17 mouse cellular contexts compared by ENCODE assay signal in the genomic region with DNA sequence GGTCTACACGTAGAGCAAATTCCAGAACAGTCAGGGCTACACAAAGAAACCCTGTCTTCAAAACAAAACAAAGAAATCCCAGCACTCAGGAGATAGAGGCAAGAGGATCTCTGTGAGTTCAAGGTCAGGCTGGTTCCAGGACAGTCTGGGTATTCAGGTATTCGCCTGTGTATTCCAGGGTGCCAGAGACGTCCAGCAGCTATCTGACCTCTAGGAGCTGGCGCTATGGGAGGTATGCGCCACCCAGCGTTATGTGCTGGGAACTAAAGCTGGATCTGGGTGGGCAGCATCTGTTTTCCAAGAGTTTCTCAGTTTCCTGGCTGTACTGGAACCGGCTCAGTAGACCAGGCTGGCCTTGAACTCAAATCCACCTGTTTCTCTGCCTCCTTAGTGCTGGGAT. TPM values are rescaled to one million over a fixed set of nuclear protein-coding genes. Genes with fewer than 3 reads are reported as not detected.
A peak's percentile ranks its signal among the peaks of the same experiment; 100 is the strongest.
DNase-seq lines count a peak whose midpoint lies in the region; ATAC-seq and TF ChIP-seq lines count a peak whose summit lies in the region.
"Had no signal": no experiment of that assay in that cellular context is flagged by ENCODE, and none has a peak within 500 bp of the region (broad histone marks: within the 10 kb centered on the region; RNA-seq: fewer than 3 reads in every experiment).

No protein-coding gene starts in this region.

- 34% methylated on average over 7 of the region's 7 CpGs for WGBS in kidney, postnatal 0 days

- H3K27me3 ChIP-seq in kidney, postnatal 0 days (ENCODE audit: insufficient read depth, low read length) = peaks cover 24% of the 10 kb centered on the region
- no peaks in the 10 kb centered on the region for H3K27me3 ChIP-seq in testis, adult 2 months (ENCODE audit: control insufficient read depth, insufficient read depth, low read length)

- no peak overlapping the region for H3K4me3 ChIP-seq in kidney, postnatal 0 days (replicated peaks; ENCODE audit: low read depth, low read length)
- H3K4me3 ChIP-seq in testis, adult 2 months (ENCODE audit: control insufficient read depth, low read depth, low read length) = no peak overlapping the region
- H3K4me3 ChIP-seq in cortical plate, adult 2 months (ENCODE audit: insufficient read depth, low read length) = no peak overlapping the region
- H3K4me3 ChIP-seq: embryonic facial prominence, embryonic 13.5 days; forebrain, embryonic 15.5 days; neural tube, embryonic 15.5 days had no signal

- TF ChIP-seq CTCF in kidney, postnatal 0 days (IDR thresholded peaks at IDR 0.05; ENCODE audit: low read depth) = peak; percentile 62
- TF ChIP-seq CTCF in testis, adult 2 months (IDR thresholded peaks at IDR 0.05; ENCODE audit: control insufficient read depth, insufficient read depth, insufficient replicate concordance, low read depth, low read length) = peak; percentile 28; the same call in 1 of the 2 replicates
- TF ChIP-seq CTCF in cortical plate, adult 2 months (IDR thresholded peaks at IDR 0.05; ENCODE audit: extremely low read depth, insufficient read depth, low read length) = peak; percentile 22; the same call in 1 of the 2 replicates

- H3K36me3 ChIP-seq in kidney, postnatal 0 days (ENCODE audit: insufficient read depth, low read length) = no peaks in the 10 kb centered on the region
- no peaks in the 10 kb centered on the region for H3K36me3 ChIP-seq in testis, adult 2 months (ENCODE audit: control insufficient read depth, insufficient read depth, low read length)
- H3K36me3 ChIP-seq: embryonic facial prominence, embryonic 13.5 days; forebrain, embryonic 15.5 days; neural tube, embryonic 15.5 days had no signal

- H3K9ac ChIP-seq in kidney, postnatal 0 days (ENCODE audit: low read depth, low read length) = no peak overlapping the region
- H3K9ac ChIP-seq: embryonic facial prominence, embryonic 13.5 days; forebrain, embryonic 15.5 days; neural tube, embryonic 15.5 days had no signal

- no peak overlapping the region for H3K4me2 ChIP-seq in kidney, postnatal 0 days (ENCODE audit: low read length)
- H3K4me2 ChIP-seq: embryonic facial prominence, embryonic 13.5 days; forebrain, embryonic 15.5 days; neural tube, embryonic 15.5 days had no signal

- DNase-seq in kidney, postnatal 0 days (ENCODE audit: low spot score) = no peak
- DNase-seq in kidney, adult 8-10 months = no peak
- no peak for DNase-seq in testis, postnatal 10 days (ENCODE audit: low spot score)
- no peak for DNase-seq in right cerebral cortex, postnatal 14 days
- DNase-seq in spleen, adult 18-20 months = no peak
- DNase-seq: adrenal gland, adult 8-10 months; cerebellum, adult 11-12 months; gastrocnemius, postnatal 14 days; left cerebral cortex, postnatal 4 days; lung, postnatal 10 days; midbrain, embryonic 14.5 days had no signal

- peaks cover 34% of the 10 kb centered on the region for H3K4me1 ChIP-seq in kidney, postnatal 0 days (replicated peaks; ENCODE audit: insufficient read depth, low read length)
- H3K4me1 ChIP-seq in testis, adult 2 months (ENCODE audit: control insufficient read depth, insufficient read depth, low read length) = peaks cover 37% of the 10 kb centered on the region
- H3K4me1 ChIP-seq in cortical plate, adult 2 months (ENCODE audit: control insufficient read depth, insufficient read depth, low read length) = peaks cover 5% of the 10 kb centered on the region

- no peak for ATAC-seq in kidney, postnatal 0 days (replicated peaks; ENCODE audit: low FRiP score, low read depth)
- ATAC-seq: forebrain, embryonic 15.5 days; inflammation-experienced regulatory T-cells, adult 6 months had no signal

- H3K9me3 ChIP-seq in kidney, postnatal 0 days (replicated peaks; ENCODE audit: low read length) = no peaks in the 10 kb centered on the region
- H3K9me3 ChIP-seq: embryonic facial prominence, embryonic 13.5 days; forebrain, embryonic 15.5 days; neural tube, embryonic 15.5 days had no signal

- TF ChIP-seq POLR2A in testis, adult 2 months (IDR thresholded peaks at IDR 0.05; ENCODE audit: control insufficient read depth, low read depth, low read length) = no peak
- TF ChIP-seq POLR2A in cortical plate, adult 2 months (IDR thresholded peaks at IDR 0.05; ENCODE audit: extremely low read depth, insufficient read depth, low read length) = no peak

- no peak overlapping the region for H3K27ac ChIP-seq in kidney, postnatal 0 days
- H3K27ac ChIP-seq in testis, adult 2 months (ENCODE audit: control insufficient read depth, insufficient read depth, low read depth, low read length) = no peak overlapping the region
- no peak overlapping the region for H3K27ac ChIP-seq in cortical plate, adult 2 months (ENCODE audit: insufficient read depth, low read length)
- H3K27ac ChIP-seq: embryonic facial prominence, embryonic 13.5 days; forebrain, embryonic 15.5 days; neural tube, embryonic 15.5 days had no signal

RNA-seq across cellular contexts. Expression of a gene that starts 3.6 kb away (rescaled TPM):
- 15.8 and 21.0 TPM in 2 replicates for polyA plus RNA-seq in kidney, postnatal 0 days (2015; fragmentation: Nextera tagmentation; extraction: Ambion mirVana)
- 10.9 and 15.1 TPM in 2 replicates for polyA plus RNA-seq in testis, adult 2 months (2012; rRNA removed)
- 0.87 and 1.4 TPM in 2 replicates for polyA plus RNA-seq in cortical plate, adult 2 months (2012; rRNA removed)
- polyA plus RNA-seq: embryonic facial prominence, embryonic 13.5 days; forebrain, embryonic 15.5 days; midbrain, embryonic 14.5 days had no signal

RNA-seq across cellular contexts. Expression of a gene that starts 7.1 kb away (rescaled TPM):
- 1.1 and 1.7 TPM in 2 replicates for polyA plus RNA-seq in kidney, postnatal 0 days (2015; fragmentation: Nextera tagmentation; extraction: Ambion mirVana)
- polyA plus RNA-seq in testis, adult 2 months (2012; rRNA removed) = 38.1 and 43.2 TPM in 2 replicates
- 0.13 and 0.21 TPM in 2 replicates for polyA plus RNA-seq in cortical plate, adult 2 months (2012; rRNA removed)

RNA-seq across cellular contexts. Expression of a gene that starts 10.9 kb away (rescaled TPM):
- polyA plus RNA-seq in kidney, postnatal 0 days (2015; fragmentation: Nextera tagmentation; extraction: Ambion mirVana) = 6.7 and 7.2 TPM in 2 replicates
- 13.7 and 15.3 TPM in 2 replicates for polyA plus RNA-seq in testis, adult 2 months (2012; rRNA removed)
- 42.4 and 48.4 TPM in 2 replicates for polyA plus RNA-seq in cortical plate, adult 2 months (2012; rRNA removed)

RNA-seq across cellular contexts. Expression of a gene that starts 12.9 kb away (rescaled TPM):
- polyA plus RNA-seq in kidney, postnatal 0 days (2015; fragmentation: Nextera tagmentation; extraction: Ambion mirVana) = 12.7 and 15.7 TPM in 2 replicates
- 1.2 and 1.9 TPM in 2 replicates for polyA plus RNA-seq in testis, adult 2 months (2012; rRNA removed)
- 2.4 and 2.5 TPM in 2 replicates for polyA plus RNA-seq in cortical plate, adult 2 months (2012; rRNA removed)

RNA-seq across cellular contexts. Expression of a gene that starts 34.0 kb away (rescaled TPM):
- polyA plus RNA-seq in kidney, postnatal 0 days (2015; fragmentation: Nextera tagmentation; extraction: Ambion mirVana) = 1.2 and 1.3 TPM in 2 replicates
- 0.08 and 0.12 TPM in 2 replicates for polyA plus RNA-seq in testis, adult 2 months (2012; rRNA removed)
- polyA plus RNA-seq in cortical plate, adult 2 months (2012; rRNA removed) = 0.33 and 0.40 TPM in 2 replicates

Comparison
In these comparisons a context has a peak if more than half of its experiments do, and no peak if none do; other contexts are left out.
1. RNA of a gene that starts 7.1 kb away (polyA plus RNA-seq): 38.1 to 43.2 TPM in testis, adult 2 months; 1.1 to 1.7 TPM in kidney, postnatal 0 days and 0.13 to 0.21 TPM in cortical plate, adult 2 months; every median in the first group is over 10 times any median in the second.
2. Peak in every context shown above with its lines, with median percentiles within 50 percentile points of each other: CTCF ChIP-seq.